Mouse (Mus musculus) intestine, embryonic 16.5 days (tissue): ENCODE measurements around the gene Bpifb6. TPM values are rescaled to one million over a fixed set of nuclear protein-coding genes. Genes with fewer than 3 reads are reported as not detected.

Source experiments
- ATAC-seq: fragments of 200-750 bp; cut with Nextera tagmentation; 2 replicates; pipeline ENCODE4 v1.8.0; 2017; ENCODE audit warnings: moderate TSS enrichment, moderate library complexity
- H3K27ac ChIP-seq: fragments of 300-500 bp; sonication (generic); 2 replicates; pipeline ENCODE4 v1.5.1; 2014; ENCODE audit warnings: mild to moderate bottlenecking, low read length
- H3K27me3 ChIP-seq: fragments of 300-500 bp; sonication (generic); replicated peaks from 2 replicates; pipeline ENCODE4 v1.6.1; 2014; ENCODE audit warnings: low read length, control low read depth, mixed read lengths; ENCODE audit not compliant: control insufficient read depth, insufficient read depth
- H3K36me3 ChIP-seq: fragments of 300-500 bp; sonication (generic); 2 replicates; pipeline ENCODE4 v1.6.1; 2014; ENCODE audit warnings: low read length, control low read depth; ENCODE audit not compliant: control insufficient read depth, insufficient read depth
- H3K4me1 ChIP-seq: fragments of 300-500 bp; sonication (generic); 2 replicates; pipeline ENCODE4 v1.6.1; 2014; ENCODE audit warnings: low read length, control low read depth, mixed read lengths; ENCODE audit not compliant: control insufficient read depth, insufficient read depth
- H3K4me2 ChIP-seq: fragments of 300-500 bp; sonication (generic); 2 replicates; pipeline ENCODE4 v1.6.1; 2014; ENCODE audit warnings: low read depth, low read length, control low read depth
- H3K4me3 ChIP-seq: fragments of 300-500 bp; sonication (generic); 2 replicates; pipeline ENCODE4 v1.5.1; 2014; ENCODE audit warnings: mild to moderate bottlenecking, low read length
- H3K9ac ChIP-seq: fragments of 300-500 bp; sonication (generic); 2 replicates; pipeline ENCODE4 v1.6.1; 2014; ENCODE audit warnings: low read depth, low read length
- H3K9me3 ChIP-seq: fragments of 300-500 bp; sonication (generic); 2 replicates; pipeline ENCODE4 v1.6.1; 2016; ENCODE audit warnings: low read length, control low read depth; ENCODE audit not compliant: control insufficient read depth
- WGBS: fragments of 180-500 bp; shearing (Covaris S2); extraction: QIAGEN DNeasy Blood & Tissue Kit; methylation state at CpG from one replicate; pipeline ENCODE4 v1.1.7; 2014; 5-methylcytosine and 5-hydroxymethylcytosine counted together
- polyA plus RNA-seq: library from polyadenylated mRNA; unstranded; fragments of >200 nt; fragmentation: Nextera tagmentation; extraction: Ambion mirVana; gene quantifications from 2 replicates; pipeline ENCODE4 v1.2.1, GENCODE M21; 2015

Gene Bpifb6
- polyA plus RNA-seq, result not detected in 2 replicates

- no peak within 1 kb of the TSS for H3K4me3 ChIP-seq
- H3K9me3 ChIP-seq, result no peaks in the 10 kb centered on the region
- no peaks in the 10 kb centered on the region for H3K4me1 ChIP-seq
- no peak within 1 kb of the TSS for H3K4me2 ChIP-seq
- 73% methylated on average over 4 of the region's 4 CpGs for WGBS
- H3K27ac ChIP-seq, result no peak within 1 kb of the TSS
- H3K9ac ChIP-seq, result no peak within 1 kb of the TSS
- ATAC-seq, result no peak
- H3K36me3 ChIP-seq, result no peaks in the 10 kb centered on the region
- no peaks in the 10 kb centered on the region for H3K27me3 ChIP-seq
Observed at GRCm38 (mm10) chr2:153900088-153900487, at the start of gene Bpifb6. Gene Bpifb6 (plus strand): TSS chr2:153900388.

- ATAC-seq, result no peak
- Histone ChIP-seq H3K4me2 (no peak overlapping the region), H3K9me3 (no peaks in the 10 kb centered on the region), H3K4me3 (no peak overlapping the region), H3K9ac (no peak overlapping the region), H3K4me1 (no peaks in the 10 kb centered on the region), H3K36me3 (no peaks in the 10 kb centered on the region), H3K27me3 (no peaks in the 10 kb centered on the region), H3K27ac (no peak overlapping the region)
- 49% methylated on average over 4 of the region's 4 CpGs for WGBS
Observed at GRCm38 (mm10) chr2:153851030-153851360, 49.2 kb upstream of the Bpifb6 start.

- H3K9me3 ChIP-seq, result no peaks in the 10 kb centered on the region
- H3K36me3 ChIP-seq, result no peaks in the 10 kb centered on the region
- H3K27me3 ChIP-seq, result no peaks in the 10 kb centered on the region
- WGBS, result 27% methylated on average over 5 of the region's 5 CpGs
- no peak overlapping the region for H3K4me2 ChIP-seq
- no peak overlapping the region for H3K9ac ChIP-seq
- no peaks in the 10 kb centered on the region for H3K4me1 ChIP-seq
- no peak overlapping the region for H3K27ac ChIP-seq
- ATAC-seq, result no peak
- no peak overlapping the region for H3K4me3 ChIP-seq
Observed at GRCm38 (mm10) chr2:153853544-153853943, 46.6 kb upstream of the Bpifb6 start.

- Histone ChIP-seq H3K4me2 (no peak overlapping the region), H3K4me3 (no peak overlapping the region), H3K27ac (no peak overlapping the region), H3K36me3 (no peaks in the 10 kb centered on the region), H3K4me1 (no peaks in the 10 kb centered on the region), H3K9ac (no peak overlapping the region), H3K27me3 (no peaks in the 10 kb centered on the region), H3K9me3 (no peaks in the 10 kb centered on the region)
- ATAC-seq, result no peak
- 83% methylated on average over 2 of the region's 2 CpGs for WGBS
Observed at GRCm38 (mm10) chr2:153859581-153859980, 40.6 kb upstream of the Bpifb6 start.

- Histone ChIP-seq H3K4me1 (no peaks in the 10 kb centered on the region), H3K36me3 (no peaks in the 10 kb centered on the region), H3K9me3 (no peaks in the 10 kb centered on the region), H3K4me3 (no peak overlapping the region), H3K27me3 (no peaks in the 10 kb centered on the region), H3K27ac (no peak overlapping the region), H3K4me2 (no peak overlapping the region), H3K9ac (no peak overlapping the region)
- ATAC-seq, result no peak
- WGBS, result 82% methylated on average over 11 of the region's 11 CpGs
Observed at GRCm38 (mm10) chr2:153860315-153860714, 39.9 kb upstream of the Bpifb6 start.

DNA sequence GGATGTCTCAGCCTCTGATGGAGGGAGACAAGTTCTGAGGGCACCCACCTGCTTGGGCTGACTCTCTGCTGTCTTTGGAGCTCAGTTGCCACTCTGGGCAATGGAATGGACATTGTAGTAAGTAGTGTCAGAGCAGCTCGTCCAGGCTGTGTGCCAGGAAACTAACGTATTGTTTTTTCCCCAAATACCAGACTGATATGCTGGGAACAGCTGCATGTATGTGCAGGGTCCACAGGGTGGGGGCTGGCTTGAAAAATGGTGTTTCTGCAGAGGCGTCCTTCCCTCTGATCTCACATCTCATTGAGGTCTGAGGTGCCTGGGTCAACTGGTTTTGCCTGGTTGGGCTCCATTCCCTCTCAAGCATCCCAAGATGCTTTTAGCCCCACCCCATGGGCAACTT is 39.5 kb upstream of the Bpifb6 start:
- H3K27me3 ChIP-seq, result no peaks in the 10 kb centered on the region
- no peak for ATAC-seq
- H3K36me3 ChIP-seq, result no peaks in the 10 kb centered on the region
- no peaks in the 10 kb centered on the region for H3K9me3 ChIP-seq
- H3K4me2 ChIP-seq, result no peak overlapping the region
- 54% methylated on average over 3 of the region's 3 CpGs for WGBS
- H3K4me1 ChIP-seq, result no peaks in the 10 kb centered on the region
- no peak overlapping the region for H3K27ac ChIP-seq
- H3K9ac ChIP-seq, result no peak overlapping the region
- H3K4me3 ChIP-seq, result no peak overlapping the region

- no peak overlapping the region for H3K27ac ChIP-seq
- H3K9me3 ChIP-seq, result no peaks in the 10 kb centered on the region
- H3K4me2 ChIP-seq, result no peak overlapping the region
- H3K27me3 ChIP-seq, result no peaks in the 10 kb centered on the region
- no peaks in the 10 kb centered on the region for H3K36me3 ChIP-seq
- 86% methylated on average over 3 of the region's 3 CpGs for WGBS
- ATAC-seq, result no peak
- no peaks in the 10 kb centered on the region for H3K4me1 ChIP-seq
- H3K4me3 ChIP-seq, result no peak overlapping the region
- no peak overlapping the region for H3K9ac ChIP-seq
Observed at GRCm38 (mm10) chr2:153861960-153862359, 38.2 kb upstream of the Bpifb6 start.

DNA sequence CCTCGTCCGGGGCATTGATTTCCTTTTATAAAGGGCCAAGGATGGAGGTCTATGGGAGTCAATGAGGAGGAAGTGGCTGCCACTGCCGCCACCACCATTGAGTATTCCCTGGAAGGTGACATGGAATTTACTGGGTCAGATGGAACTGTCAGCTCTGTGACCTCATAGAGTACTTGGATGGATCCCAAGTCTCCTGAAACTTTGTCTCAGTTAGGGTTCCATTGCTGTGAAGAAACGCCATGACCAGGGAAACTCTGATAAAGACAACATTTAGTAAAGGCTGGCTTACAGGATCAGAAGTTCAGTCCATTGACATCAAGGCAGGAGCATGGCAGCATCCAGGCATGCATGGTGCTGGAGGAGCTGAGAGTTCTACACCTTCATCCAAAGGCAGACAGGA is 29.2 kb upstream of the Bpifb6 start, which contains the start of gene Sun5:
TSS of gene Sun5 (minus strand) at position 101 of the 400 bp plus-strand sequence.
- Histone ChIP-seq H3K4me3 (no peak within 1 kb of the TSS), H3K27ac (no peak within 1 kb of the TSS), H3K27me3 (no peaks in the 10 kb centered on the region), H3K9me3 (no peaks in the 10 kb centered on the region), H3K9ac (no peak within 1 kb of the TSS), H3K4me1 (no peaks in the 10 kb centered on the region), H3K4me2 (no peak within 1 kb of the TSS), H3K36me3 (no peaks in the 10 kb centered on the region)
- ATAC-seq, result no peak
- 86% methylated on average over 4 of the region's 4 CpGs for WGBS

- Histone ChIP-seq H3K4me1 (no peaks in the 10 kb centered on the region), H3K27ac (no peak within 1 kb of the TSS), H3K9me3 (no peaks in the 10 kb centered on the region), H3K4me2 (no peak within 1 kb of the TSS), H3K27me3 (no peaks in the 10 kb centered on the region), H3K9ac (no peak within 1 kb of the TSS), H3K36me3 (no peaks in the 10 kb centered on the region), H3K4me3 (no peak within 1 kb of the TSS)
- WGBS, result 63% methylated on average over 9 of the region's 9 CpGs
- ATAC-seq, result no peak
Observed at GRCm38 (mm10) chr2:153874745-153875144, 25.4 kb upstream of the Bpifb6 start, which contains the start of gene Bpifb2. Gene Bpifb2 (plus strand): TSS chr2:153875045.

DNA sequence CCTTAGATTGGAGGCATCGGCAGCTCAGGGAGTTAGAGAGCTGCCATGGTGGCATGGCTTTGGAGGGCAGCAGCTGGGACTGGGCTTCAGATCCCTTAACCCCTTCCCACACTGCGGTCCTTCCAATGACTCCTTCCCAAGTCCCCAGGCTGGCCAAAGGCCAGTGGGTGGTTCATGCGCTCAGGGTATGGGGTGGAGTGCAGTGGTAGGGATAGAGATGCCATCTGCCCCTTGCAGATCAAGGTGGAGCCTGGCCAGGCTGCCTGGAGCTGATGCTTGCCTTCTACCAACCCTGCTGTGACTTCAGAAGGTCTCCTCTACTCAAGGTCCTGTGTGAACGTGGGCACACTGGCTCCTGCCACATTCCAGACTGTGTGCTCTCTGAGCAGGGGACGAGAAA is 1.1 kb upstream of the Bpifb6 start:
- H3K27ac ChIP-seq, result no peak overlapping the region
- no peaks in the 10 kb centered on the region for H3K9me3 ChIP-seq
- no peaks in the 10 kb centered on the region for H3K27me3 ChIP-seq
- H3K36me3 ChIP-seq, result no peaks in the 10 kb centered on the region
- H3K4me3 ChIP-seq, result no peak overlapping the region
- no peaks in the 10 kb centered on the region for H3K4me1 ChIP-seq
- no peak overlapping the region for H3K9ac ChIP-seq
- WGBS, result 82% methylated on average over 5 of the region's 5 CpGs
- H3K4me2 ChIP-seq, result no peak overlapping the region
- no peak for ATAC-seq
